Comparison of ENCODE assay signal across 24 mouse cellular contexts in the genomic region with DNA sequence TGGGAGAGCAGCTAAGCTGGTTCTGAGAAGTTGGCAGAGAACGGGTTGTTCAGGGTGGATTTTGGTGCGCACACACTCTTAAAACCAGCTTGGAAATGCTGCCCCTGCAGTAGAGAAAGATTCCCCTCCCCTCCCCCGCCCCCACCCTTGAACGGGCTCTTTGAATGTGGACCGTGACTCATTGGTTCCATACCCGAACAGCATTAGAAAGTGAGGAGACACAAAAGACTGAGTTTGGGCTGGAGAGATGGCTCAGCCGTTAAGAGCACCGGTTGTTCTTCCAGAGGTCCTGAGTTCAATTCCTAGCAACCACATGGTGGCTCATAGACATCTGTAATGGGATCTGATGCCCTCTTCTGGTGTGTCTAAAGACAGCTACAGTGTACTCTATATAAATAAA. TPM values are rescaled to one million over a fixed set of nuclear protein-coding genes. Genes with fewer than 3 reads are reported as not detected.
DNase-seq lines count a peak whose midpoint lies in the region; ATAC-seq lines count a peak whose summit lies in the region.
"Had no signal": no experiment of that assay in that cellular context is flagged by ENCODE, and none has a peak within 500 bp of the region (broad histone marks: within the 10 kb centered on the region; RNA-seq: fewer than 3 reads in every experiment).

No protein-coding gene starts in this region.

- H3K27me3 ChIP-seq in liver, embryonic 13.5 days = no peaks in the 10 kb centered on the region
- no peaks in the 10 kb centered on the region for H3K27me3 ChIP-seq in liver, embryonic 11.5 days (replicated peaks; ENCODE audit: control insufficient read depth, insufficient read depth, low read length)
- no peaks in the 10 kb centered on the region for H3K27me3 ChIP-seq in splenic B cell, adult 2 months (ENCODE audit: control insufficient read depth, insufficient read depth, low read length, poor library complexity, severe bottlenecking)
- H3K27me3 ChIP-seq: embryonic facial prominence, embryonic 13.5 days; forebrain, embryonic 12.5 days; heart, embryonic 13.5 days had no signal

- no peak overlapping the region for H3K27ac ChIP-seq in liver, embryonic 13.5 days
- H3K27ac ChIP-seq in liver, embryonic 11.5 days (ENCODE audit: low read depth, low read length) = no peak overlapping the region
- H3K27ac ChIP-seq: embryonic facial prominence, embryonic 13.5 days; forebrain, embryonic 12.5 days; heart, adult 2 months; heart, embryonic 13.5 days; hindbrain, embryonic 12.5 days; limb, embryonic 10.5 days had no signal

- no peak overlapping the region for H3K9ac ChIP-seq in liver, embryonic 13.5 days
- H3K9ac ChIP-seq in liver, embryonic 11.5 days (ENCODE audit: low read depth, low read length) = no peak overlapping the region
- H3K9ac ChIP-seq: embryonic facial prominence, embryonic 13.5 days; forebrain, embryonic 12.5 days; heart, embryonic 13.5 days; hindbrain, embryonic 12.5 days had no signal

- no peak overlapping the region for H3K4me3 ChIP-seq in liver, embryonic 13.5 days (replicated peaks)
- no peak overlapping the region for H3K4me3 ChIP-seq in liver, embryonic 11.5 days (ENCODE audit: low read depth, low read length)
- H3K4me3 ChIP-seq: embryonic facial prominence, embryonic 13.5 days; forebrain, embryonic 12.5 days; heart, adult 2 months; heart, embryonic 13.5 days; hindbrain, embryonic 12.5 days; limb, embryonic 10.5 days; myocyte had no signal

- no peaks in the 10 kb centered on the region for H3K36me3 ChIP-seq in liver, embryonic 13.5 days
- H3K36me3 ChIP-seq in liver, embryonic 11.5 days (ENCODE audit: control insufficient read depth, insufficient read depth, low read length) = no peaks in the 10 kb centered on the region
- H3K36me3 ChIP-seq in splenic B cell, adult 2 months (ENCODE audit: control insufficient read depth, insufficient read depth, low read length, poor library complexity, severe bottlenecking) = no peaks in the 10 kb centered on the region
- H3K36me3 ChIP-seq: embryonic facial prominence, embryonic 13.5 days; forebrain, embryonic 12.5 days; heart, embryonic 13.5 days; hindbrain, embryonic 12.5 days; limb, embryonic 10.5 days had no signal

- H3K4me1 ChIP-seq in liver, embryonic 13.5 days (replicated peaks) = peaks cover 76% of the 10 kb centered on the region
- peaks cover 55% of the 10 kb centered on the region for H3K4me1 ChIP-seq in liver, embryonic 11.5 days (replicated peaks; ENCODE audit: control insufficient read depth, insufficient read depth, low read length)

- no peaks in the 10 kb centered on the region for H3K9me3 ChIP-seq in liver, embryonic 13.5 days (replicated peaks)
- no peaks in the 10 kb centered on the region for H3K9me3 ChIP-seq in liver, embryonic 11.5 days (ENCODE audit: control insufficient read depth, low read length)
- H3K9me3 ChIP-seq: embryonic facial prominence, embryonic 13.5 days; forebrain, embryonic 12.5 days; heart, embryonic 13.5 days; hindbrain, embryonic 12.5 days; limb, embryonic 10.5 days had no signal

- ATAC-seq in liver, embryonic 13.5 days (ENCODE audit: low read depth) = no peak
- ATAC-seq in liver, embryonic 11.5 days (replicated peaks; ENCODE audit: low FRiP score) = no peak
- ATAC-seq in CD4-positive, CD25-positive, alpha-beta regulatory T cell, adult 4 months = peak; percentile 25
- ATAC-seq: midbrain, embryonic 16.5 days had no signal

- DNase-seq in liver, embryonic 13.5 days = no peak
- no peak for DNase-seq in liver, embryonic 11.5 days (ENCODE audit: low spot score)
- peak; percentile 41 for DNase-seq in ZHBTc4 (ENCODE audit: low read depth, low spot score)
- DNase-seq in splenic B cell, adult 2 months (ENCODE audit: low read depth, low spot score) = peak; percentile 42
- DNase-seq in lung, postnatal 25 days (ENCODE audit: low spot score) = no peak
- DNase-seq in right cerebral cortex, postnatal 36 days (ENCODE audit: low spot score in 2 of 2) = no peak
- DNase-seq: adrenal gland, adult 8-10 months; cerebellum, adult 2 months; cerebellum, postnatal 36 days; embryo, embryonic 11 days; gastrocnemius, postnatal 36 days; kidney, adult 18-20 months; kidney, postnatal 4 days; lung, adult 2 months; right cerebral cortex, postnatal 4 days had no signal

- H3K4me2 ChIP-seq in liver, embryonic 13.5 days = peak overlapping the region; percentile 74; the same call in 1 of the 2 replicates
- no peak overlapping the region for H3K4me2 ChIP-seq in liver, embryonic 11.5 days
- H3K4me2 ChIP-seq: embryonic facial prominence, embryonic 13.5 days; forebrain, embryonic 12.5 days; heart, embryonic 13.5 days; hindbrain, embryonic 12.5 days had no signal

- 64% methylated on average over 8 of the region's 8 CpGs for WGBS in liver, embryonic 13.5 days (ENCODE audit: insufficient replicate concordance)
- 74% methylated on average over 8 of the region's 8 CpGs for WGBS in liver, embryonic 11.5 days

RNA-seq across cellular contexts. Expression of gene Bin2, which starts 0.7 kb away (rescaled TPM):
- polyA plus RNA-seq in liver, embryonic 13.5 days (2015; fragmentation: Nextera tagmentation; extraction: Ambion mirVana) = 19.7 and 25.7 TPM in 2 replicates
- 56.6 and 62.1 TPM in 2 replicates for polyA plus RNA-seq in liver, embryonic 11.5 days (2014; fragmentation: Nextera tagmentation; extraction: Ambion mirVana)
- polyA plus RNA-seq in CD4-positive, CD25-positive, alpha-beta regulatory T cell, adult 4 months (2017; shearing (Covaris generic)) = 100 to 1,000 TPM; 283 to 390 TPM
- polyA plus RNA-seq: myocyte had no signal

RNA-seq across cellular contexts. Expression of gene Cela1, which starts 17.7 kb away (rescaled TPM):
- polyA plus RNA-seq in liver, embryonic 13.5 days (2015; fragmentation: Nextera tagmentation; extraction: Ambion mirVana) = 8.2 and 11.8 TPM in 2 replicates
- polyA plus RNA-seq in liver, embryonic 11.5 days (2014; fragmentation: Nextera tagmentation; extraction: Ambion mirVana) = 10.5 and 13.7 TPM in 2 replicates
- polyA plus RNA-seq in CD4-positive, CD25-positive, alpha-beta regulatory T cell, adult 4 months (2017; shearing (Covaris generic)) = 10 to 100 TPM in 1 of 2 experiments, 1 to 10 TPM in 1; 5.7 to 10.5 TPM
- polyA plus RNA-seq: forebrain, embryonic 12.5 days had no signal

RNA-seq across cellular contexts. Expression of gene Smagp, which starts 33.3 kb away (rescaled TPM):
- polyA plus RNA-seq in liver, embryonic 13.5 days (2015; fragmentation: Nextera tagmentation; extraction: Ambion mirVana) = 7.7 and 7.9 TPM in 2 replicates
- 14.1 and 15.6 TPM in 2 replicates for polyA plus RNA-seq in liver, embryonic 11.5 days (2014; fragmentation: Nextera tagmentation; extraction: Ambion mirVana)
- polyA plus RNA-seq in CD4-positive, CD25-positive, alpha-beta regulatory T cell, adult 4 months (2017; shearing (Covaris generic)) = not detected

RNA-seq across cellular contexts. Expression of gene Dazap2, which starts 54.9 kb away (rescaled TPM):
- polyA plus RNA-seq in liver, embryonic 13.5 days (2015; fragmentation: Nextera tagmentation; extraction: Ambion mirVana) = 141 and 173 TPM in 2 replicates
- 256 and 274 TPM in 2 replicates for polyA plus RNA-seq in liver, embryonic 11.5 days (2014; fragmentation: Nextera tagmentation; extraction: Ambion mirVana)
- polyA plus RNA-seq in CD4-positive, CD25-positive, alpha-beta regulatory T cell, adult 4 months (2017; shearing (Covaris generic)) = 100 to 1,000 TPM; 682 to 766 TPM

RNA-seq across cellular contexts. Expression of gene Galnt6, which starts 59.2 kb away (rescaled TPM):
- polyA plus RNA-seq in liver, embryonic 13.5 days (2015; fragmentation: Nextera tagmentation; extraction: Ambion mirVana) = 1.1 and 1.3 TPM in 2 replicates
- 1.2 and 1.6 TPM in 2 replicates for polyA plus RNA-seq in liver, embryonic 11.5 days (2014; fragmentation: Nextera tagmentation; extraction: Ambion mirVana)
- 100 to 1,000 TPM in 1 of 2 experiments, 10 to 100 TPM in 1; 63.9 to 105 TPM for polyA plus RNA-seq in CD4-positive, CD25-positive, alpha-beta regulatory T cell, adult 4 months (2017; shearing (Covaris generic))

Comparison
In these comparisons a context has a peak if more than half of its experiments do, and no peak if none do; other contexts are left out.
1. DNase-seq: peak in ZHBTc4 (single experiment) and splenic B cell, adult 2 months (single experiment); none in liver, embryonic 13.5 days (single experiment), liver, embryonic 11.5 days (single experiment), lung, postnatal 25 days (single experiment) and right cerebral cortex, postnatal 36 days (0 of 2).